Mouse (Mus musculus): ENCODE measurements around the gene Usp37.

GRCm38 (mm10) chr1:74401015-74401702, 142.9 kb downstream of the Usp37 start:
- TF ChIP-seq CTCF (IDR thresholded peaks at IDR 0.05; ENCODE audit: extremely low read depth, insufficient read length, insufficient replicate concordance, low read depth, low read length) (no peak), POLR2A (IDR thresholded peaks at IDR 0.05; ENCODE audit: low read depth, low read length) (no peak)
